10 mouse cellular contexts compared by ENCODE assay signal in the genomic region with DNA sequence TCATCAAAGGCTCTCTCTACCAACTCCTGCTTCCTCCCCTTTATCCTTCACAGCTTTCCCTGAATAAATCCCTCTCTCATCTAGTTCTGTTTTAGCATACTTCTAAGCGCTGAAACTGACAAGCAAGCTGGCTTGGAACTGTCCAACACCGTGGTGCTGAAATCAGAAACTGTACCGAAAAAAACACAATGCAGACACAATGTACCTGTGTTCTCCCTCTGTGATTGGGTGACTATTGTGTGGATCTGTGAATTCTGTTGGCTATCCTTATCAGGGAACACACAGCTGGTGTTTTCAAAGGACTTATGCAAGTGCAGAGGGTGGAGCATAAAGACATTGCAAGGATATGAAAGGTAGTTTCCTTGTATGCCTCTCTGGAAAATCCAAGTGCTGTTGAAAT. TPM values are rescaled to one million over a fixed set of nuclear protein-coding genes. Genes with fewer than 3 reads are reported as not detected.
DNase-seq lines count a peak whose midpoint lies in the region; ATAC-seq lines count a peak whose summit lies in the region.
"Had no signal": no experiment of that assay in that cellular context is flagged by ENCODE, and none has a peak within 500 bp of the region (broad histone marks: within the 10 kb centered on the region; RNA-seq: fewer than 3 reads in every experiment).

No protein-coding gene starts in this region.

- H3K27me3 ChIP-seq in kidney, embryonic 15.5 days = no peaks in the 10 kb centered on the region
- no peaks in the 10 kb centered on the region for H3K27me3 ChIP-seq in limb, embryonic 11.5 days (ENCODE audit: control insufficient read depth, insufficient read depth, low read length)

- no peak overlapping the region for H3K4me3 ChIP-seq in kidney, embryonic 15.5 days (replicated peaks)
- no peak overlapping the region for H3K4me3 ChIP-seq in limb, embryonic 11.5 days (ENCODE audit: low read depth, low read length)

- H3K27ac ChIP-seq in kidney, embryonic 15.5 days = no peak overlapping the region
- H3K27ac ChIP-seq in limb, embryonic 11.5 days (replicated peaks; ENCODE audit: low read depth, low read length) = no peak overlapping the region

- no peaks in the 10 kb centered on the region for H3K4me1 ChIP-seq in kidney, embryonic 15.5 days
- H3K4me1 ChIP-seq in limb, embryonic 11.5 days (ENCODE audit: control insufficient read depth, insufficient read depth, low read length) = no peaks in the 10 kb centered on the region

- peak; percentile 22 for DNase-seq in kidney, adult 18-20 months
- DNase-seq in B cell, adult 2 months = peak; percentile 5 to 10
- peak; percentile 51 for DNase-seq in ZHBTc4 (ENCODE audit: low read depth, low spot score)
- peak; percentile 84 for DNase-seq in limb, embryonic 11.5 days (ENCODE audit: low spot score)
- no peak for DNase-seq in layer of hippocampus, adult 9-11 months

- 5% methylated on average over 3 of the region's 3 CpGs for WGBS in kidney, embryonic 15.5 days
- WGBS in limb, embryonic 11.5 days = 6% methylated on average over 3 of the region's 3 CpGs

- no peaks in the 10 kb centered on the region for H3K36me3 ChIP-seq in kidney, embryonic 15.5 days
- no peaks in the 10 kb centered on the region for H3K36me3 ChIP-seq in limb, embryonic 11.5 days (ENCODE audit: control insufficient read depth, insufficient read depth, low read length)

- H3K9me3 ChIP-seq in kidney, embryonic 15.5 days (replicated peaks) = no peaks in the 10 kb centered on the region
- no peaks in the 10 kb centered on the region for H3K9me3 ChIP-seq in limb, embryonic 11.5 days (ENCODE audit: control insufficient read depth, low read length)

- no peak overlapping the region for H3K9ac ChIP-seq in kidney, embryonic 15.5 days
- H3K9ac ChIP-seq in limb, embryonic 11.5 days (ENCODE audit: low read length) = no peak overlapping the region

- H3K4me2 ChIP-seq in kidney, embryonic 15.5 days = no peak overlapping the region
- H3K4me2 ChIP-seq in limb, embryonic 11.5 days (ENCODE audit: low read depth, severe bottlenecking) = no peak overlapping the region

- no peak for ATAC-seq in kidney, embryonic 15.5 days (replicated peaks; ENCODE audit: low FRiP score)
- ATAC-seq in limb, embryonic 11.5 days (ENCODE audit: insufficient number of reproducible peaks, low FRiP score, low TSS enrichment, low read depth) = no peak
- no peak for ATAC-seq in monocyte, adult 5-6 weeks (replicated peaks; ENCODE audit: insufficient number of reproducible peaks, low FRiP score, low TSS enrichment, poor library complexity, severe bottlenecking)

RNA-seq across cellular contexts. Expression of gene Topaz1, which starts 45.3 kb away (rescaled TPM):
- polyA plus RNA-seq in kidney, embryonic 15.5 days (2015; fragmentation: Nextera tagmentation; extraction: Ambion mirVana) = not detected in 2 replicates
- polyA plus RNA-seq in limb, embryonic 11.5 days (2014; fragmentation: Nextera tagmentation; extraction: Ambion mirVana) = not detected in 2 replicates
- not detected in 3 replicates for total RNA-seq in monocyte, adult 5-6 weeks (2017)
- total RNA-seq: adrenal gland, postnatal 36 days; left cerebral cortex, postnatal 36 days had no signal
- polyA plus RNA-seq: neural tube, embryonic 11.5 days had no signal
